Mouse (Mus musculus) ES-E14 (cell line): ENCODE data around the gene Ints14. TPM values are rescaled to one million over a fixed set of nuclear protein-coding genes. Genes with fewer than 3 reads are reported as not detected.

ENCODE experiments used
- DNase-seq: peaks from one replicate; pipeline ENCODE4 v3.0.0-alpha.2; 2013; ENCODE audit warnings: low read depth, low spot score
- H3K27ac ChIP-seq: 2 replicates; pipeline ENCODE4 v1.5.1; 2012; ENCODE audit warnings: low read depth, mild to moderate bottlenecking, low read length, moderate library complexity, mixed read lengths; ENCODE audit not compliant: poor library complexity, insufficient read depth, severe bottlenecking
- H3K36me3 ChIP-seq: 2 replicates; pipeline ENCODE4 v1.6.1; 2012; ENCODE audit warnings: mild to moderate bottlenecking, low read length, moderate library complexity, mixed read lengths; ENCODE audit not compliant: control insufficient read depth, poor library complexity, insufficient read depth, severe bottlenecking
- H3K4me1 ChIP-seq, 2 experiments: fragments of 150-350 bp in 1 of 2; sonication (generic) in 1 of 2; 2 replicates each; pipeline ENCODE4 v1.6.1; 2012; ENCODE audit warnings: low read length in 2 of 2, mild to moderate bottlenecking in 1 of 2, mixed read lengths in 1 of 2; ENCODE audit not compliant: control insufficient read depth in 2 of 2, insufficient read depth in 2 of 2, poor library complexity in 1 of 2
- H3K4me3 ChIP-seq, 2 experiments: fragments of 150-350 bp in 1 of 2; sonication (generic) in 1 of 2; 2 replicates each; pipeline ENCODE4 v1.5.1; 2012; ENCODE audit warnings: low read length in 2 of 2, low read depth in 1 of 2, mild to moderate bottlenecking in 1 of 2, mixed read lengths in 1 of 2; ENCODE audit not compliant: insufficient read depth in 1 of 2, poor library complexity in 1 of 2, severe bottlenecking in 1 of 2
- H3K9ac ChIP-seq: 2 replicates; pipeline ENCODE4 v1.6.1; 2012; ENCODE audit warnings: low read depth, mild to moderate bottlenecking, low read length, mixed read lengths; ENCODE audit not compliant: poor library complexity, insufficient read depth, severe bottlenecking
- H3K9me3 ChIP-seq: fragments of 150-350 bp; sonication (generic); 2 replicates; pipeline ENCODE4 v1.6.1; 2012; ENCODE audit warnings: low read depth, mild to moderate bottlenecking, low read length; ENCODE audit not compliant: control insufficient read depth, insufficient read depth
- CHD2 ChIP-seq: IDR thresholded peaks from 2 replicates; pipeline ENCODE4 v1.6.1; 2014; ENCODE audit warnings: mild to moderate bottlenecking, low read depth, low read length, inconsistent platforms
- HCFC1 ChIP-seq: IDR thresholded peaks from 2 replicates; pipeline ENCODE4 v1.6.1; 2012; ENCODE audit warnings: low read length, inconsistent platforms, borderline replicate concordance; ENCODE audit not compliant: insufficient read depth
- MAFK ChIP-seq: IDR thresholded peaks from 2 replicates; pipeline ENCODE4 v1.6.1; 2014; ENCODE audit warnings: mild to moderate bottlenecking, low read depth, low read length, inconsistent platforms; ENCODE audit not compliant: insufficient read depth
- ZC3H11A ChIP-seq: IDR thresholded peaks from 2 replicates; pipeline ENCODE4 v1.6.1; 2012; ENCODE audit warnings: low read depth, mild to moderate bottlenecking, inconsistent platforms, low read length, borderline replicate concordance
- ZNF384 ChIP-seq: IDR thresholded peaks from 2 replicates; pipeline ENCODE4 v1.6.1; 2012; ENCODE audit warnings: low read depth, low read length, inconsistent platforms
- in situ Hi-C, 2 experiments: fragments of 600-800 bp; cut with MboI; formaldehyde crosslinking; loops; one replicate each; pipeline ENCODE4 v1.15.1; 2025; ENCODE audit warnings: low sequenced_read_pairs in 2 of 2, inconsistent platforms in 1 of 2; ENCODE audit not compliant: unreplicated experiment in 2 of 2
- total RNA-seq: library from RNA; depleted of rRNA; stranded (reverse); fragments of 300-350 nt; gene quantifications from 2 replicates; pipeline ENCODE4 v1.2.3, GENCODE M21; 2012; rRNA removed

Gene Ints14
- total RNA-seq, 1 experiment = 35.9 TPM

GRCm38 (mm10) chr9:65032269-65033108 lies 71.8 kb downstream of the Ints14 start, which contains the start of gene Dpp8:
TSS of gene Dpp8 (plus strand) at chr9:65032414.
- in situ Hi-C loops = no loop called here

GRCm38 (mm10) chr9:65036456-65036855 lies 75.8 kb downstream of the Ints14 start:
- Histone ChIP-seq H3K36me3 (peaks cover 8% of the 10 kb centered on the region), H3K9me3 (no peaks in the 10 kb centered on the region), H3K4me1 (peaks cover 0 to 3% of the 10 kb centered on the region in 2 experiments; a peak in 1 of 4 replicates), H3K9ac (no peak overlapping the region), H3K4me3 (no peak overlapping the region), H3K27ac (no peak overlapping the region)
- in situ Hi-C loops = no loop called here
- TF ChIP-seq HCFC1 (no peak), MAFK (no peak), ZNF384 (no peak), ZC3H11A (no peak), CHD2 (no peak)
- no peak for DNase-seq

More at GRCm38 (mm10) chr9:65032269-65033108, 71.8 kb downstream of the Ints14 start, which contains the start of gene Dpp8:
- Histone ChIP-seq H3K4me1 (peaks cover 0 to 3% of the 10 kb centered on the region in 2 experiments; a peak in 1 of 4 replicates), H3K9ac (peak within 1 kb of the TSS; percentile 79), H3K9me3 (no peaks in the 10 kb centered on the region), H3K4me3 (peak within 1 kb of the TSS; percentile 74 to 93), H3K27ac (peak within 1 kb of the TSS; percentile 26; the same call in 1 of the 2 replicates), H3K36me3 (peaks cover 3% of the 10 kb centered on the region; the same call in 1 of the 2 replicates)
- TF ChIP-seq HCFC1 (peak; percentile 80; the same call in 1 of the 2 replicates), ZC3H11A (0 out of 2 replicates have a peak, but pooled peaks have one; percentile 10), ZNF384 (no peak)
- DNase-seq = peak; percentile 91

Other genes starting within 250 kb of the Ints14 start
- gene Rab11a, start 223.1 kb upstream of the Ints14 start, total RNA-seq = 55.1 and 77.0 TPM in 2 replicates
- 3.7 and 5.4 TPM in 2 replicates for gene Dennd4a, start 149.6 kb upstream of the Ints14 start, total RNA-seq
- 0.45 and 0.79 TPM in 2 replicates for gene Slc24a1, start 9.3 kb upstream of the Ints14 start, total RNA-seq
- gene Hacd3, start 60.8 kb downstream of the Ints14 start, total RNA-seq = 50.1 and 56.0 TPM in 2 replicates
- gene Dpp8, start 71.5 kb downstream of the Ints14 start, total RNA-seq = 17.9 and 21.6 TPM in 2 replicates
- 8.8 and 17.9 TPM in 2 replicates for gene Igdcc4, start 140.6 kb downstream of the Ints14 start, total RNA-seq
- gene Igdcc3, start 180.3 kb downstream of the Ints14 start, total RNA-seq = 6.0 and 6.1 TPM in 2 replicates
- gene Parp16, start 234.4 kb downstream of the Ints14 start, total RNA-seq = 4.9 TPM in 2 replicates